Mouse (Mus musculus): ENCODE measurements around the gene Glt1d1. TPM values are rescaled to one million over a fixed set of nuclear protein-coding genes. Genes with fewer than 3 reads are reported as not detected.

Gene Glt1d1
- 0.46 and 2.0 TPM in 2 replicates for polyA plus RNA-seq (2016; fragmentation: Nextera tagmentation; extraction: Ambion mirVana)

DNA sequence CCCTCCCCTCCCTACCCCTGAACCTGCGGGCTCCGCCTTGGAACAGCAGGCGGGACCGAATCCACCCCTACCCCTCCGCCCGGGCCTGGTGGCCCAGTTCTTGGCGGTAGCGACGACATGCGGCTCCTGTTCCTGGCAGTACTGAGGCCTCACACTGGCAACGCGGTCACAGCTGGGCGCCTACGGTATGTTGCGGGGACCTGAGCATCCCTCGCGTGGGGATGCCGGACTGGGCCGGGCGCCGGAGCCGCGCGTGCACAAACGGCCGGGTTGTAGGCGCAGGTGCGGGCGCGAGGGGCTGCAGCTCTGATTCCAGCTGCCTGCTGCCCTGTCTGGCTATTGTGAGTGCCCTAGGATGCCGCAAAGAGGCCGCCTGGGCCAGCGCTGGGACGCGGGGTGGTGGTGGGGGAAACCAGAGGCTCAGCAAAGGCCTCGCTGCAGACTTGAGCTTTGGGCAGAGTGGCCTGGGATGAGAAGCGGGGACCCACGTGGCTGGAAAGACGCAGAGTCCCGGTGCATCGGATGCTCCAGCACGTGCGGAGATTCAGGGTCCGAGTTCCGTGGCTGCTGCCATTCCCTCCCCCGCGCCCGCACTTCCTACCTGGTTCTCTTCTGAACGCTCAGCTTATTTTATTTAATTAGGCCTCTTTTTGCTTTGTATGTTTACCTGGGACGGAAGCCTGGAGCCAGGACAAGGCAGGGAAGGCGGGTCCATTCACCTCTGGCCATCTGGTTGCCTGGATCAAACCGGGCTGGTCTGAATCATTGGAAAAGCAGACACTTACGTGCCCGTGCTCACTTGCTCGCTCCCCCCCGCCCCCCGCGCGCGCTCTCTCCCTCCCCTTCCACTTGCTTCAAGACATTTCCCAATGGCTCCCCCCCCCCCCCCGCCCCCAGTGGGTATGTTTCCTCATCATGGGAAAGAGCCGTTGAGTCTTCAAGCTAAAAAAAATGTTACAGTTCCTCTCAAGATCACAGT lies at the start of gene Glt1d1, which contains the start of gene Slc15a4:
Glt1d1 (plus strand) TSS at position 96 of the 979 bp plus-strand sequence.
Slc15a4 (minus strand) TSS at position 731 of the 979 bp plus-strand sequence.
- Histone ChIP-seq H3K9me3 (no peaks in the 10 kb centered on the region), H3K27me3 (ENCODE audit: insufficient read depth, poor library complexity, severe bottlenecking) (peaks cover 29% of the 10 kb centered on the region), H3K4me1 (replicated peaks) (peaks cover 21% of the 10 kb centered on the region), H3K27ac (peak within 1 kb of the TSS; percentile 90), H3K4me3 (peak within 1 kb of the TSS; percentile 73), H3K36me3 (no peaks in the 10 kb centered on the region)
- DNase-seq (ENCODE audit: low spot score): peak; percentile 63
- WGBS: under 1% methylated on average over 62 of the region's 62 CpGs

DNA sequence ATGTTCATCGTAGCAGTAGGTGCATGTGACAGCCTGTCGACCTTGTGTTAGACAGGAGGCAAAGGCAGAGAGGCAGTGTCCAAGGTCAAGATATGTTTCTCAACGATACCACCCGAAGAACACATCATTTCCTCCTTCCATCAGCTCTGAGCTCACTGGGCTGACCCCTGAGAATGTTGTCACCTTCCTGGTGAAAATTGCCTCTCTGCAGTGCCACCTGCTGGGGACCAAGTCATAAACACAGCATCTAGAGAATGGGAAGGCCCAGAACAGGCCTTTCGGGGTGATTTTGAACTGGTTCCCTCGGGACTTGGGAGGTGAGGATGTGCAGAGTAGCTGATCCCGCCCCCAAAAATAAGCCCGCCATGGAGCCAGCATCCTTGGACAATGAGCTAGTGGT lies 48.4 kb upstream of the Glt1d1 start:
- H3K27me3 ChIP-seq (ENCODE audit: insufficient read depth, poor library complexity, severe bottlenecking): no peaks in the 10 kb centered on the region
- H3K36me3 ChIP-seq: no peaks in the 10 kb centered on the region; the same call in 1 of the 2 replicates
- H3K27ac ChIP-seq: no peak overlapping the region
- no peak for DNase-seq (ENCODE audit: low spot score)
- H3K4me3 ChIP-seq: no peak overlapping the region
- 88% methylated on average over 8 of the region's 8 CpGs for WGBS
- no peaks in the 10 kb centered on the region for H3K9me3 ChIP-seq
- no peaks in the 10 kb centered on the region for H3K4me1 ChIP-seq (replicated peaks)

DNA sequence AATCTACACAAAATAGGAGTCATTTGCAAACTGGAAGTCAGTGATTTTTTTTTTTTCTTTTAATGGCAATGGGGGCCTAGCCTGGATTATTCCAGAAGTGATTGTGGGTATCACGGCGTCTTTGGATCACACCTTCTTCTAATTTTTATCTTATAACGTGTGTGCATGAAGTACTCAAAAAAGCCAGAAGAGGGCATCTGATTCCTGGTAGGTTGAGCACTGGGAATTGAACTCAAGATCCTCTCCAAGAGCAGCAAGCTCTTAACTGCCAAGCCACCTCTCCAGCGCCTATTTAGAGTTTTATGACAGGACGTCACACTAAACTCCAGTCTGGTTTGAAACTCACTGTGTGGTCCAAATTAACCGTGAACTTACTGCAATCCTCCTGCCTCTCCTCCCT lies 44.2 kb upstream of the Glt1d1 start:
- no peaks in the 10 kb centered on the region for H3K27me3 ChIP-seq (ENCODE audit: insufficient read depth, poor library complexity, severe bottlenecking)
- DNase-seq (ENCODE audit: low spot score): no peak
- 79% methylated on average over 6 of the region's 6 CpGs for WGBS
- no peak overlapping the region for H3K4me3 ChIP-seq
- peaks cover 28% of the 10 kb centered on the region for H3K36me3 ChIP-seq
- no peaks in the 10 kb centered on the region for H3K4me1 ChIP-seq (replicated peaks)
- H3K27ac ChIP-seq: no peak overlapping the region
- no peaks in the 10 kb centered on the region for H3K9me3 ChIP-seq

DNA sequence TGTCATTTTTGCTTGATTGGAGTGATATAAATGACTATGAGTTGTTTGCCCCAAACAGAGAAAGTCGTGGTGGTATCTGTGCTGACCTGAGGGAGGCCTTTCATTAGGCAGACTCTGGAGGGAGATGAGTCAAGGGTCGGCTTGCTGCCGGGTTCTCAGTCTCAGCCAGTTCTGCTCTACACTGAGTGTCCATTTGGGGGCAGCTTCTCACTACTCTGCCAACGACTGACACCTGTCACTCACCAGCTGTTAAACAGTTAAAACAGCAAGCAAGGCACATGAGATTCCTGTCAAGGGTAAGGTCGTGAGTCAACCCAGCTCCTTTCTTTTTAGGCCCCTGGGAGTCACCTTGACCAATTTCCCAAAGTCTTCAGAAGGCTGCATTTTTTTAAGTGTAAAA lies 39.7 kb upstream of the Glt1d1 start:
- Histone ChIP-seq H3K36me3 (peaks cover 74% of the 10 kb centered on the region), H3K4me3 (no peak overlapping the region), H3K9me3 (no peaks in the 10 kb centered on the region), H3K4me1 (replicated peaks) (no peaks in the 10 kb centered on the region), H3K27ac (no peak overlapping the region), H3K27me3 (ENCODE audit: insufficient read depth, poor library complexity, severe bottlenecking) (no peaks in the 10 kb centered on the region)
- DNase-seq (ENCODE audit: low spot score): no peak
- 71% methylated on average over 5 of the region's 5 CpGs for WGBS

DNA sequence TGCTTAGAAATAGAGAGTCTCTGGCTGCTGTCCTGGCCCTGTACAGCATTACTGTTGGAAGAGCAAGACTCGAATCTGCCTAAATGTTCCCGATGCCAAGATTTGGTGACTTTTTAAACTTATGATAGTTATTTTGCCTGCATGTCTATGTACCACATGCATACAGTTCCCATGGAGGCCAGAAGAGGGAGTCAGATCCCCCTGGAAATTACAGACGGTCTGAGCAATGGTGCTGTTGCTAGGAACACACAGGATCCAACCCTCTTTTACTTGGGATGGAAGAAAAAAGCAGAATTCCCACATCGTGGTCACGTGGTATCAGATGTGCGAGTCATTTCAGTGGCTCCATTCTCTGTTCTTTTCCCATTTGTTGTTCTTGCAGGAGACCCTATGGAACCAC lies 39.2 kb upstream of the Glt1d1 start:
- no peaks in the 10 kb centered on the region for H3K27me3 ChIP-seq (ENCODE audit: insufficient read depth, poor library complexity, severe bottlenecking)
- H3K27ac ChIP-seq: no peak overlapping the region
- no peaks in the 10 kb centered on the region for H3K4me1 ChIP-seq (replicated peaks)
- H3K9me3 ChIP-seq: no peaks in the 10 kb centered on the region
- H3K36me3 ChIP-seq: peaks cover 78% of the 10 kb centered on the region
- 83% methylated on average over 6 of the region's 6 CpGs for WGBS
- no peak for DNase-seq (ENCODE audit: low spot score)
- H3K4me3 ChIP-seq: no peak overlapping the region

DNA sequence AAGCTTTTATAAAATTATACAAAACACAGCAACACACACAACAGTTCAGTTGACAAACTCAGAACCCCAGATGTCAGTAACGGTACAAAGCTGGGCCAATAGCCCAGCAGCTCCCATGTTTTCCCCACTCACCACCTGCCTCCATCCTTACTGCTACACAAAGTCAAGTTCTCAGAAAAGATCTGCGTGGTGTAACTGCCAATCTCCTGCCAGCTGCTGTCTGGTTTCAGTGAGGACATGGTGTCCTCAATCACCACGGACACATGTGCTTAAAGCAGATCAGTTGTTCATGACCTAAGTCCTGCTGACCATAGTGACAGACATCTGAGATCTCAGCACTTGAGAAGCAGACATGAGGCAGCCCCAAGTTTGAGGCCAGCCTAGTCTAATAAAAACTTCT lies 36.4 kb upstream of the Glt1d1 start:
- no peak for DNase-seq (ENCODE audit: low spot score)
- no peaks in the 10 kb centered on the region for H3K9me3 ChIP-seq
- 92% methylated on average over 3 of the region's 3 CpGs for WGBS
- H3K36me3 ChIP-seq: peaks cover 96% of the 10 kb centered on the region
- no peak overlapping the region for H3K27ac ChIP-seq
- no peak overlapping the region for H3K4me3 ChIP-seq
- no peaks in the 10 kb centered on the region for H3K27me3 ChIP-seq (ENCODE audit: insufficient read depth, poor library complexity, severe bottlenecking)
- H3K4me1 ChIP-seq (replicated peaks): no peaks in the 10 kb centered on the region

DNA sequence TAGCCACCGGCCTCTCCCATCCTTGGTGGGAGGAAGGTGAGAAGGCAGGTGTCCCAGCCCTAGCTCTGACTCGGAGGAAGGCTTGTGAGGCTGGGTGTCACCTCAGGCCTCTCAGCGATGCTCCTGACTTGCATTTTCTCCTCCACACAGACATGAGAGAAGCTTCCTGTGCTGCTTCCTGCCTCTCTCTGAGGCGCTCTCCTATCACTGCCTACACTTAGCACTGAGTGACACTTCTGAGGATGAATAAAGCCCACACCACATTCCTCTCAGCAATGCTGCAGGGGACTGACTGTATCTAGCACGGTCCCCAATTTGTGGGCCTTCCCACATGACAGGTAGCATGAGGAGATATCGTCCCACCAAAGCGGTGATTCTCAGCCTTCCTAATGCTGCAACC lies 35.2 kb upstream of the Glt1d1 start:
- Histone ChIP-seq H3K36me3 (peaks cover 100% of the 10 kb centered on the region), H3K27ac (no peak overlapping the region), H3K4me1 (replicated peaks) (no peaks in the 10 kb centered on the region), H3K4me3 (no peak overlapping the region), H3K27me3 (ENCODE audit: insufficient read depth, poor library complexity, severe bottlenecking) (no peaks in the 10 kb centered on the region), H3K9me3 (no peaks in the 10 kb centered on the region)
- 88% methylated on average over 7 of the region's 7 CpGs for WGBS
- no peak for DNase-seq (ENCODE audit: low spot score)

DNA sequence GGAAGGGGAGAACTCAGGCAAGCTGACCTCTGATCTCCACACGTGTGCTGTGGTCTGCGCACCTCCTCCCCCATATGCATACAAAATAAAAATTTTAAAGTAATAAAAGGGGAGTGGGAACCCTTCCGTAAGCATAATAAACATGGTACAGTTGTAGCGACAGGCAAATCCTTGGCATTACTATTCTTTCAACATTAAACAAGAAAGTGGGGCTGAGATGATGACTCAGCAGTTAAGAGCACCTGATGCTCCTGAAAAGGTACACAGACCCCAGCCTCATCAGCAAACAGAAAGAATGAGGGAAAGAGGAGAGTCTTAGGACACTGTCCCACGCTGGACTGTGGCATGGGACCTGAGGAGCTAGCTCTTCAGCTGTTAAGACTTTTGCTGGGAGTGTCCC lies 29.1 kb upstream of the Glt1d1 start:
- no peaks in the 10 kb centered on the region for H3K4me1 ChIP-seq (replicated peaks)
- WGBS: 89% methylated on average over 5 of the region's 5 CpGs
- no peak overlapping the region for H3K27ac ChIP-seq
- H3K36me3 ChIP-seq: peaks cover 100% of the 10 kb centered on the region
- no peak overlapping the region for H3K4me3 ChIP-seq
- H3K27me3 ChIP-seq (ENCODE audit: insufficient read depth, poor library complexity, severe bottlenecking): no peaks in the 10 kb centered on the region
- no peaks in the 10 kb centered on the region for H3K9me3 ChIP-seq
- no peak for DNase-seq (ENCODE audit: low spot score)

DNA sequence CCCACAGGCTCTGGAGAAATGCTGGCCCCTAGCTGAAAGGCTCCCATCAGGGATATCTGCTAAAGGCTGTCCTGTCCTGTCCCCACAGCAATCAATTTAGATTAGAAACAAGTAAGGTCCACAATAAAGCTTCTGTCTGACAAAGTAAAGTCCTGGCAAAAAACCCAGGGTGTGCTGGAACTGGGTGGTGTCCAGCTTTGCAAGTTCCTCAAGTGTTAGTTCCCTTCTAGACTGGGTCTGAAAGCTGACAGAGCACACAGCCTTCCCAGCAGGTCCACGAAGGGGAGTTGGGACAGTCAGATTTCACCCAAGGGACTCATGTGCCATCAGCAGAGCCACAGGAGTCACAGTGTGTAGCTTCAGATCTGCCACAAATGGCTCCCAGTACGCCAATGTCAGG lies 24.6 kb upstream of the Glt1d1 start:
- H3K9me3 ChIP-seq: no peaks in the 10 kb centered on the region
- no peak overlapping the region for H3K4me3 ChIP-seq
- no peak for DNase-seq (ENCODE audit: low spot score)
- H3K4me1 ChIP-seq (replicated peaks): no peaks in the 10 kb centered on the region
- H3K27me3 ChIP-seq (ENCODE audit: insufficient read depth, poor library complexity, severe bottlenecking): no peaks in the 10 kb centered on the region
- peaks cover 66% of the 10 kb centered on the region for H3K36me3 ChIP-seq
- H3K27ac ChIP-seq: no peak overlapping the region
- WGBS: 91% methylated on average over 2 of the region's 2 CpGs

DNA sequence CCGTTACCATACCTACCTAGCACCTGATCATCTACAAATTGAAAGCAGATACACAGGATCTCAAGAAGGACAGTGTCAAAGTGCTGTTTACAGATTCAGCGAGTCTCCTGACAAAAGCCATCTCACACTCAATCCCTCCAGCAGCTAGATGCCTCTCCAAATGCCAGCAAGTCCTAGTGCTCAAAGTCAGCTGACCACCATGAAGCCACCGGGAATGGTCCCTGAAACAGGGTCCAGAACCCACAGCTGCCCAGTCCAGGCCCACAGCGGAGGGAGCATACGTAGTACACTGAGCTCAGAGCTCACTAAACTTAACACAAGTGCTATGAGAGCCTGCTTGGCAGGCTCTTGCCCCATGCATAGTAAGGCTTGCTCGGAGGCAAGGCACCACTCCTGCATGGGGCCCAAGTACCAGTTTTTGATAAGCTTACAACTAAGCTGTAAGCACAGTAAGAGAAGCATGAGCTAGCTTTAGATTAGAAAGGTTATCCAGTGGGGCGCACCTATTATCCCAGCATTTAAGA lies 22.8 kb upstream of the Glt1d1 start:
- H3K4me1 ChIP-seq (replicated peaks): peaks cover 9% of the 10 kb centered on the region; the same call in 1 of the 2 replicates
- no peaks in the 10 kb centered on the region for H3K9me3 ChIP-seq
- no peak overlapping the region for H3K27ac ChIP-seq
- no peak for DNase-seq (ENCODE audit: low spot score)
- H3K4me3 ChIP-seq: no peak overlapping the region
- H3K27me3 ChIP-seq (ENCODE audit: insufficient read depth, poor library complexity, severe bottlenecking): no peaks in the 10 kb centered on the region
- 94% methylated on average over 7 of the region's 7 CpGs for WGBS
- peaks cover 49% of the 10 kb centered on the region for H3K36me3 ChIP-seq

DNA sequence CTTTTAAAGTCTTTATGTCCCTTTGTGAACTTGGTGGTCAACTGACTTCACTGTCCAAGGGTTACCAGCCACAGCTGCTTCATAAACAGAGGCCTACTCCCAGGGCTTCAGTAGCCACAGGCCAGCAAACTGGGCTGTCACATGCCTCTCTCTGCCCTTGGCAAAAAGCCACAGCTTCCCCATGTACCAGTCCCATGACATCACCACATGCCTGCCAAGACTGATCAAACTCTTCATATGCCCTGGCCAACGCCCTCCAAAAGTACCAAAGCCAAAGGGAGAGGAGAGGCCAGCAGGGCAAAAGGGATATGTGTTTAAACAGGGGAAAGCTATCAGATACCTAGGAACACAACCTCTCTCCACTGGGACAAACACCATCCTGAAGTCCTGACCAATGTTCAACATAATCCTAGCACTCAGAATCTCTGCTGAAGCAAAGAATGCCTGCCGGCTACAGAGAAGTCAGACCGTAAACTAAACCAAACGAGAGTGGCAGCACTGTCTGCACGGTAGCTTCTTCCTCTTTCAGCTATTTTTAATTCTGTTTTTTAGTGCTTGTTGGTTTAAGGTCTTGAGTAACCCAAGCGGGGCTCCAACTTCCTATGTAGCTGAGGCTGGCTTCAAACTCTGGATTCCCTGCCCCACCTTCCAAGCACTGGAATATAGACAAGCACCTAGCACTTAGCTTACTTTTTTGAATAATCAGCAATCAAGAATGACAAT lies 21.1 kb upstream of the Glt1d1 start:
- WGBS: 89% methylated on average over 6 of the region's 6 CpGs

DNA sequence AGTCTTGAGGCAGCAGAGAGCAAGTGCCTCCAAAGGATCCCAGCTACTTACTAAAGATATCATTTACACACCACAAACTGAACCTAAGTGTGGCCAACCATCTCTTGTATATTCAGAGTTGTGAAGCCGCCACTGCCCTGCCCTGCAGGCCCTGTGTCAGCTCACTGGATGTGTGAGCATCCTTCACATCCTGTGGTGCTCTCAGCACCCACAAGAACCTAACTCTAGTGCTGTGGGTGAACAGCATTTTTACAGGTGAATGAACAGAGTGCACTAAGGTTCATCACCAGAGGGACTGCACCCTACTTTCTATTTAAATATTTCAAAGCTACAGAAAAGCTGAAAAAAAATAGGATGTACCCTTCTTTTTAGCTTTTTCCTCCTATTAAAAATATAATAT lies 20.2 kb upstream of the Glt1d1 start:
- DNase-seq (ENCODE audit: low spot score): no peak
- Histone ChIP-seq H3K27me3 (ENCODE audit: insufficient read depth, poor library complexity, severe bottlenecking) (no peaks in the 10 kb centered on the region), H3K9me3 (no peaks in the 10 kb centered on the region), H3K4me3 (no peak overlapping the region), H3K36me3 (peaks cover 22% of the 10 kb centered on the region), H3K27ac (no peak overlapping the region), H3K4me1 (replicated peaks) (peaks cover 33% of the 10 kb centered on the region)
- WGBS: 88% methylated on average over 1 of the region's 1 CpGs

More for the DNA sequence above, 21.1 kb upstream of the Glt1d1 start:
- no peak for DNase-seq (ENCODE audit: low spot score)
- Histone ChIP-seq H3K27ac (no peak overlapping the region), H3K36me3 (peaks cover 32% of the 10 kb centered on the region), H3K9me3 (no peaks in the 10 kb centered on the region), H3K27me3 (ENCODE audit: insufficient read depth, poor library complexity, severe bottlenecking) (no peaks in the 10 kb centered on the region), H3K4me1 (replicated peaks) (peaks cover 25% of the 10 kb centered on the region), H3K4me3 (no peak overlapping the region)

DNA sequence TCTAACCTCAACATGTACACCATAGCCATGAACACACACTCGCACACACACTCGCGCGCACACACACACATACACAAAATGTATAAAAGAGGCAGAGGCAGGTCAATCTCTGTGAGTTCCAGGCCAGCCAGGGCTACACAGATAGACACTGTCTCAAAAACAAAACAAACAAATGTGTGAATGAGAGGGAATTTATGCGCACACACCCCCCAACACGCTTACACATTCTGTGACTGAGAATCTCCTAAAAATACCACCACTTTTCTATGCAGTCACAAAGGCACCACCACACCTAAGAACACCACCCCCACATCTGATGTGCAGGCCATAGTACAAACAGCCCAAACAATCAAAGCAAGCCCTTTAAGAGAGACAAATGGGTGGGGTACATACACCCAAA lies 19.7 kb upstream of the Glt1d1 start:
- DNase-seq (ENCODE audit: low spot score): no peak
- H3K36me3 ChIP-seq: peaks cover 17% of the 10 kb centered on the region
- 96% methylated on average over 6 of the region's 6 CpGs for WGBS

More for the DNA sequence above, 19.7 kb upstream of the Glt1d1 start:
- Histone ChIP-seq H3K27me3 (ENCODE audit: insufficient read depth, poor library complexity, severe bottlenecking) (no peaks in the 10 kb centered on the region), H3K9me3 (no peaks in the 10 kb centered on the region), H3K4me1 (replicated peaks) (peaks cover 33% of the 10 kb centered on the region), H3K27ac (no peak overlapping the region), H3K4me3 (no peak overlapping the region)

Data from hindbrain, embryonic 10.5 days (tissue).